Mouse (Mus musculus) ES-Bruce4 (cell line): ENCODE measurements around the gene Tfpt.

Experiments
- CTCF ChIP-seq: IDR thresholded peaks from one replicate; pipeline ENCODE4 v1.8.1; 2011; ENCODE audit warnings: low read depth, low read length
- EP300 ChIP-seq: IDR thresholded peaks from 2 replicates; pipeline ENCODE4 v1.6.1; 2011; ENCODE audit warnings: low read depth, low read length; ENCODE audit not compliant: insufficient read depth
- POLR2A ChIP-seq: IDR thresholded peaks from one replicate; pipeline ENCODE4 v1.8.1; 2011; ENCODE audit warnings: low read length; ENCODE audit not compliant: insufficient read depth

- no peak for TF ChIP-seq POLR2A
- TF ChIP-seq CTCF: no peak
- TF ChIP-seq EP300: no peak
These were observed 13.7 kb upstream of the Tfpt start for GRCm38 (mm10) chr7:3643412-3643811.
